Mouse (Mus musculus): ENCODE measurements around the gene Gm10053. TPM values are rescaled to one million over a fixed set of nuclear protein-coding genes. Genes with fewer than 3 reads are reported as not detected.
"Not testable (repeated sequence)": the region's sequence is repeated elsewhere in the genome, so short reads cannot be mapped to it uniquely, and the experiment has no call there.

The Gm10053 gene
- 100 to 1,000 TPM; 242 to 258 TPM for polyA plus RNA-seq (2017; shearing (Covaris generic))

DNA sequence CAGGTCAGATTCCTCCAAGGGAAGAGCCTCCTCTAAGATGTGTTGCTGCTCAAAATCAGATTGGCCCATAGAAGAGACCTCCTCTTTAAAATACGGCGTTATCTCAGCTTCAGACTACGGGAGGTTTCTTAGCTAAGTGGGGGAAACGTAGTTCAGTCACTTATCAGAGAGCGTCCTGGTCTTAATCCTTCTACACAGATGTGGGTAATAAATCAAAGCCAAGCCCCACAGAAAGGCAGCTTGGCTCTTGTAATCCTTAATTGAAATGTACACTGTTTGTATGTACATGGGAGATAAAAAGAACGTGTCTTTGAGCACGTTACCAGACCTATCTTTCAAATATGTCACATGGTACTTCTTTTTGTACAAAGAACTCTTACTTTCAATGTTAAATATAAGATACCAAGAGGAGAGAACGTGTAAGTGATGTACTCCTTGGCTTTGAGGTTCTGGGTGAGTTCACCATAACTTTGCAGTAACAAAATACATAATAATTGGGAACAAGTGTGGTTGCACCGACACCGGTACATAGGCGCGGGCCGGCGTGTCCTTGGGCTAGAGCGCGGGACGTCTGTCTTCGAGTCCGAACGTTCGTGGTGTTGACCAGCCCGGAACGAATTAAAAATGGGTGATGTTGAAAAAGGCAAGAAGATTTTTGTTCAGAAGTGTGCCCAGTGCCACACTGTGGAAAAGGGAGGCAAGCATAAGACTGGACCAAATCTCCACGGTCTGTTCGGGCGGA lies at the start of gene Gm10053:
Gm10053 (plus strand) TSS at position 558 of the 742 bp plus-strand sequence.
- not testable (repeated sequence) for ATAC-seq

DNA sequence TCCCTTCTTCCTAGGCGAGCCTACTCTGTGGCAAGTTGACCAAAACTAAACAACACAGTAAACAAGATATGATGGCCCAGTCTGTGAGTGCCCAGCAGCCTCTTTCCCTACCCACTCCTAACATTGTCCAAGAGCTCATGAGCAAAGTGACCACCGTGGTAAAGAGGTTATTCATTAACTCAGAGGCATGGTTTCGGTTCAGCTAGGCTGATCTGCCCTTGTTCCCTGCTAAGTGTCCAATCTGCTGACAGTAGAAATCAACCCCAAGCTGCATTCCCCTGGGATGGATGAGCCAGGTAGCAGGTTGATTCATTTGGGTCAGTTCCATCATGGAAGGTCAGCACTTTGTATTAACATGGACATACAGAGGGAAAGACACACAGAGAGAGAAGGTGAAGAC lies 33.4 kb upstream of the Gm10053 start:
- ATAC-seq, result no peak

DNA sequence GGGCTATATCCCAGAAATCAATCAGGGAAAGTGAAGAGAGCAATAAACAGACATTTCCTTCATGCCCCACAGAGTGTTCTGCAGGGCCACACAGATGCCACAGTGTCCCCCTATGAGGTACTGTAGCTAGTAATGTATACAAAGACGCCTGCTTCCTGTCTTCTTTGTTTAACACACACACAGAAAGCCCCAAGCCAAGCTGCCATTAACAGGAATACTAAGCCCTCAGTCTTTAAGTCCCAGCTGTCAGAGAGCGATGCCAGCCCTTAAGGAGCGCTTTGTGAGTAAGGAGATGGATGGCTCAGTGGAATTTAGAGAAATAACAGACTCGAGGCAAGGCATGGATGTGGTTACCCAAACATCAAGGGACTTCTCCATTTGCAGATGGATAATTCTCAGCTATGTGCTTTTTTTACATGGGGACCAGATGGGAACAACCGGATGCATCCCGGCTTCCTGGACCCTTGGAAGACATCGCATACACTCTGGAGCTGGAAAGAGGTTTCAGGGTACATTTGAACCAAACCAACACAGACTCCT lies 30.4 kb upstream of the Gm10053 start:
- ATAC-seq, result no peak

DNA sequence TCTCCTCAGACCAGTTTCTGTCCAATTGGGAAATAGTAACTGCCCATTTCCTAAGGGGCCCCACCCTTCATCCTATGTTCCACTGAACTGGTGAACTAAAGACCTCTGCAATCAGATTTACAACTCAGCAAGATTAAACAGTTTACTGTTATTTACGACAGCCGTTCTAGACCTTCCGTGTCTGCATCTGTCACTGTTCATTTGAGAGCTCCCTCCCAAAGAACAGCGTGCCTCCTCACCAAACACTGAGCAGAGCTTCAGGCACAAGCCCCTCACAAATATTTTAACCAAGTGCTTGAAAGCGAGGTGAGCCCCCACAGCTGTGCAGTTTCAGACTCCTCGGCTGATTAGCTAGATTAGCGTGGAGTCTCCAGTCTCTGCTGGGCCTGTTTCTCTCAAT lies 27.1 kb upstream of the Gm10053 start:
- no peak for ATAC-seq

DNA sequence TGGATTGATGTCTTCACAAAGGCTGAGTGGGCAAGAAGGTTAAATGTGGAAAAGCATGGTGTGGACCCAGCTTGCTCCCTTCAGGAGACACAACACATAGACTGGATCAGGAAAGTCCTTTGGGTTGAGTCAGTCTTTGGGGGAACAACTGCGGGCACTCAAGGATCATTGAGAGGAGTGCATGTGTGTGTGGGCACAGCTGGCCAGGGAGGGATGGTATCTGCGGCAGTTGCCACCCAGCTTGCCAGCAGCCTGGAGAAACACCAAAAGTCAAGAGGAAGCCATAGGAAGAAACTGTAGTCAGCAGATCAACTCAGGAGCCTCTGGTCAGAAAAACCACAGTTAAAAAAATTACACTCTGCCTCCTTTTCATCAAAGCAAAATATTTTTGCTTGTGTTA lies 26.6 kb upstream of the Gm10053 start:
- no peak for ATAC-seq

DNA sequence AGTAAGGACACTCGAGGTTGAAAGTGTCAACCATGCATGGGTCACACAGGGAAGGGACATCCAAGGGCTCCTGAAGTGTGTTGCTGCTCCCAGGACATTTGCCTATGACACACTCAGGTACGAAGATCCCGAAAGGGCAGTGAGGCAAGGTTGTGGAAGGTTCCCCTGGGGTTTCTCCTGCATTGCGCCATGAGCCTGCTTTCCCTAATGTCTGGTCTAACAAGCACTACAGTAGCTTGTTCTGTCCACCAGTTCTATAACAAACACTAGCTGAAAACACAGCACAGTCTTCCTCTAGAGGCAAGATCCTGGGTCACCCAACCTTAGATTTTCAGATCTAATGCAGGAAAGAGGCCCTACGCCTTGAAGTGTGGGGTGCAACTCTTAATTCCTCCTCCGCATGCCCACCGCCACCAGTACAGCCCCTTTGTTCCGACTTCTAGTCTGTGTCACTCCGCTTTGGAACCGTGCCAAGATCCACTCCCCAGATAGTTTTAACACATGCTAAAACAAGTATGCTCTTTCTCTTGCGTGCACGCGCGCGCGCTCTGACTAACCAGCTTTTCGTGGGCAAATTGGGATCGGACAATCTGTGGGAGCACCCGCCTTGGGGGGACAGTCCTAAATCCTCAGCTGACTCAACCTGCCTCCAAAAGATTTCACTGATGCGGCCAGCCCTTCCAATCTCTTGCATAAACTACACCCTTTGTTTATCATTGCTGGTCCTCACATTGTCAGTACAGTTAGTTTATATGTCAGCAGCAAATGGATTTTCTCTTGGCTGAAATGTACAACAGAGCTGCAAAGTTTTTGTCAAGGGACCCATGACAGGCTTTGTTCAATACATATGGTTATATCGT lies 23.8 kb upstream of the Gm10053 start:
- ATAC-seq, result no peak

DNA sequence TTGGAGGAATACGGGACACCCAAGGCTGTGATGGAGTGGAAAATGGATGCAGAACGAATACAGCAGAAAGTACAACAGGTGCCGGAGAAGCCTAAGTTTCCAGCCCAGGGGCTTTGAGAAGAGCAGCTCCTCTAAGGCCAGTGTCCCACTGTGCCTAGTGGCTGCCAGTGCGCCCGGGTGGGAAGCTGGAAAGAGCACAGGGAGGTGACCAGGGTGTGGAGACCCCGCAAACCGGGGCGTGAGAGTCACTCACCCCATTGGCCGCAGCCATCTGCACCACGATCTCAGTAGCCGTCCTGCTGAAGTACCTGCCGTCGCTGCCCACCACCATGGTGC lies 14.2 kb upstream of the Gm10053 start:
- ATAC-seq, result no peak

DNA sequence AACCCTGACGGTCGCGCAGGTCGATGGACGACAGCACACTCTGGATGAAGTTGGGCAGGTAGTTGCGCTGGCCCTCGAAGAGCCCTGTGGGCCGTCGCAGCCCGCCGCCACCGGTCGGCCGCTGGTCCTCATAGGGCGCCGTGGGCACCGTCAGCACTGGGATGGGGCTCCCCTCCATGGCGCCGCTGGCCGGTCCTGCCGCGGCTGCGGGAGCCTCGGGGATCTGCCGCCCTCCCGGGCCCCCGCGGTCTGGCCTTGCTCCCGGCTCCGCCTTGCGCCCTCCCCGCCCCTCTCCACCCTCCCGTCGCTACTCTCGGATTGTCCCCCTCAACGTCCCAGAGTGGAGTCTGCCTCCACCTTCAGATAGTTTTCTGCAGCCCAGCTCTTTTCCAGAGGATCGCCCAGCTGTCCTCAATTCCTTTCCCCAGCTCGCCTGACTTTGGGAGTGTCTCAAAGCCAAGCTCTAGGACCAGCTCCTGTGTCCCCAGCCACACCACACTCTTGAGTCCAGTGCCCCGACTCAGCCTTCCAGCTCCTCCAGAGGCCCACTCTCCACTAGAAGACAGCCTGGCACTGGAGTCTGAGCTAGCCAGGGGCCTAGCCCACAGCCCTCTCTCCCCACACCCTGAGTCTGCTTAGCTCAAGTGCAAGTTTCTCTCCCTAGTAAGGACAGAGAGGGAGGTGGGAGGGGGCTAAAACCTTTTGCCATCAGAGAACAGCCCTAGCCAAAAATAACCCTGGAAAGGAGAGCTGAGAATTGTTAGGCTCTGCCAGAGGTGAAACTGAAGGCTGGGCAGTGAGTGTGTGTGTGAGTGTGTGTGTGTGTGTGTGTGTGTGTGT lies 13.7 kb upstream of the Gm10053 start, which contains the start of gene Pgm5:
Pgm5 (minus strand) TSS at position 244 of the 840 bp plus-strand sequence.
- ATAC-seq, result no peak

DNA sequence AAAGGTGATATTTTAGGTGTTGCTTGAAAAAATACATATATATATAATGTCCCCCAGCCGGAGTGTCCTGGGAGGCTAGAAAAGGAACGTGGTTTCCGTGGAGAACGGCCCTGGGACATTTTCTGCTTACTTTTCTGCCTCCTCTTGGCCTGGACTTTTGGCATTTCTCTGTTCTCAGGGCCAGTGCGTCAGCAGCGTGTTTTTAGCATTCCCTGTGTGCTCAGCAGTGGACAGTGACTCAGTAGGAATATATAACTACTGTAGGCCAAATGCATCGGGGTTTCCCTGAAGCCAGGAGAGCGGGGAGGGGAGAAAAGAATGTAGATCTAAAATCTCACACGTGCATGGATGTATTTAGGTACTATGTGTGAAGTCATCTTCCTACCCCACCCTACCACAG lies 10.1 kb upstream of the Gm10053 start:
- ATAC-seq, result no peak

DNA sequence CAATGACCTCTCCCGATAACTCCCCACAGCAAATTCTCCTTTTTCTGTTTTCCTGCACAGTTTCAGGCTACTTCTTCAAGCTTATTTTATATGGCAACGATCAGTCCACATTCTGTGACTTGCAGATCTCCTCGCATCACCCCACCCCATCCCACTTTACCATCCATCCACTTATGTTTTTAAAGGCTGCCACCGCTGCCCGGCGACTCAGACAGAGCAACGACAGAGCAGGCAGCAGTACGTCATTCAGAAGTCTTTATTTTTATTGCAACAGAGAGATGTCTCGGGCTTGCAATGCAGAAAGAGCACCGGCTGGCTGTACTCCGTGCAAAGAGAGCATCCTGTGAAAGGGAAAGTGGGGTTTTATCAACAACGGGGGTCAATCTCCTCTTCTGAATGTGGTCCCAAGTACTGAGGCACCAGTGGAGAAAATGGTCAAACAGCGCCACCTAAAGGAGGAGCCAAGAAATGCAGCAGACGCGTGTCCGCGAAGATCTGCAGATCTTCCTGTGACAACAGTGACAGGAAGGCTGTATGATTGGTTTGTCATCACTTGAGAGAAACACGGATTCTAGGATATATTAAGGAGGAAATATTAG lies 4.3 kb upstream of the Gm10053 start:
- no peak for ATAC-seq

DNA sequence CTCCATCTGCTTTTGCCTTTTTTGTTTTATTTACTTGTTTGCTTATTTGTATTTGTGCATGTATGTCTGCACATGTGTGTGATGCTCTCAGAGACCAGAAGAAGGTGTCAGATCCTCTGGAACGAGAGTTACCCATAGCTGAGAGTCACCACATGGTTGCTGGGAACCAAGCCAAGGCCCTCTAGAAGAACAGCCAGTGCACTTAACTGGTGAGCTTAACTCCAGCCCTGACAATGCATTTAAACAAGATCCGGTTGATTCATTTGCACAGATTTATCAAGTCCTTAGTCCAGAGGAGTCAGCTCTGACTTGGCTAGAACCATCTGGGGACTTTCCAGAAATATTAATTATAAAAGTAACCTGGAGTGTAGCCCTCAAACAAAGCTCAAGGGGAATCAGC lies 1.6 kb upstream of the Gm10053 start:
- ATAC-seq, result no peak

DNA sequence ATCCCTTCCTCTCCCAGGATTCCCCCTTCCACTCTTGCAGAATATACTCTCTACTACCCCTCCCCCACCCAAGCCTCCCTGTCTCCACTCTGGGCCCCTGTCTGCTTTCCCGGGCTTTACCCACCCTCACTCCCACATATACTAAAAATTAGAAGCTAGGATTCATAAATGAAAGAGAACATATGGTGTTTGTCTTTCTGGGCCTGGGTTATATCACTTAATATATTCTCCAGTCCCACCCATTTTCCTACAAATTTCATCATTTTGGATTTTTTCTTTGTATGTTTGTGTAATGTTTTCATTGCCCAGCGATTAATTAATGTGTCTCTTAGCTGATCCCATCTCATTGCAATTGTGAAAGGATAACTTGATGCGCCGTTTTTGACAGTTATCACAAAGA lies 5.8 kb downstream of the Gm10053 start:
- ATAC-seq, result no peak

DNA sequence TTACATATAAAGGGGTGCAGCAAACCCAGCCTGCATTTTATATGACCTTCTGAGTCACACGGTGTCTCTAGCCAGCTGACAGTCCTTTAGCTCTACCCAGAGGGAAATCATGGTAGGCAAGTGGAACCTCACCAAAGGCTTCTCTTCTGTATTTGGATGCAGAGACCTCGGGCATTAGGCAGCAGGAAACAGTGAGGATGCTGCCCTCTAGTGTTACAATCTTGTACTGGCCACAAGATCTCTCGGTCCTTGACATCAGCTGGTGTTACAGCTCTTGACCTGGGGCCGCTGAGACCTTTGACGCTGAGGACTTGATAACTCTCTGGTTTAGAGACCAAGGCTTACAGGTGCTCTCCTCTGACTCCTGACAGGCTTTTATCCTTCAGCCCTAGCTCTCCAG lies 10.0 kb downstream of the Gm10053 start:
- no peak for ATAC-seq

DNA sequence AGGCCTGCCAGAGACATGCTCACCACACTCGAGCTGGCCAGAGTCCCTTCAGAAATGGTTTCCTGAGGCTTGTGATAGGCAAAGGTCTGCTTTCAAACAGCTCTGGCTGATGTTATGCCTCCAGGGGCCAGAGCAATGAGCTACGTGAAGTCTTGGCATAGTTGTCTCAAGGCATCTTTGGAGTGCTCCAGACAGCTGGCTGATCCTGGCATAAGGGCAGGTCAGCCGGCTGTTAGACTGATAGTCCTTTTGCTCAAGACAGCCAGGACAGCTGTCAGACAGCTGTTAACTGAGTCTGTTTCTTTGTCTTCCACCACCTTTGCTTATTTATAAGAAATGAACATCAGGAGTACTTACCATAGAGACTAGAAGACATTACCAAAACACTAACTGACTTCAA lies 11.4 kb downstream of the Gm10053 start:
- no peak for ATAC-seq

DNA sequence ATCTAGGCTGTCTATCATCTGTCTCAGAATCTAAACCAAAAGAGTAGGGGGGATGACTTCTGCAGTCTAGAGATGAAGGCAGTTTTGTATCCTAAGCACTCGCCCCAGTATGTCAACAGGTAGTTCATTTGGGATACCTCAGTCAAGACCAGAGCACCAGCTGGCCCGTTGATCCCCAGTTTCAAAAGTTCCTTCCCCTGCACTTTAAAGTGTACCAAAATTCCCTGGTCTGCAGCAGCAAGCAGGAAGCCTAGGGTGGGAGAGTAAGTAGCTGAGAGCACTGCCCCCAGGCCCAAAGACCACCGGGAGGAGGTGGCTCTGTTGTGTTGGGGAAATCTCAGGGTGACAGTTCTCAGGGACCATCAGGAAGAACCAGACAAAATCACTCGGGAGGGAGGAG lies 21.1 kb downstream of the Gm10053 start:
- ATAC-seq, result no peak

DNA sequence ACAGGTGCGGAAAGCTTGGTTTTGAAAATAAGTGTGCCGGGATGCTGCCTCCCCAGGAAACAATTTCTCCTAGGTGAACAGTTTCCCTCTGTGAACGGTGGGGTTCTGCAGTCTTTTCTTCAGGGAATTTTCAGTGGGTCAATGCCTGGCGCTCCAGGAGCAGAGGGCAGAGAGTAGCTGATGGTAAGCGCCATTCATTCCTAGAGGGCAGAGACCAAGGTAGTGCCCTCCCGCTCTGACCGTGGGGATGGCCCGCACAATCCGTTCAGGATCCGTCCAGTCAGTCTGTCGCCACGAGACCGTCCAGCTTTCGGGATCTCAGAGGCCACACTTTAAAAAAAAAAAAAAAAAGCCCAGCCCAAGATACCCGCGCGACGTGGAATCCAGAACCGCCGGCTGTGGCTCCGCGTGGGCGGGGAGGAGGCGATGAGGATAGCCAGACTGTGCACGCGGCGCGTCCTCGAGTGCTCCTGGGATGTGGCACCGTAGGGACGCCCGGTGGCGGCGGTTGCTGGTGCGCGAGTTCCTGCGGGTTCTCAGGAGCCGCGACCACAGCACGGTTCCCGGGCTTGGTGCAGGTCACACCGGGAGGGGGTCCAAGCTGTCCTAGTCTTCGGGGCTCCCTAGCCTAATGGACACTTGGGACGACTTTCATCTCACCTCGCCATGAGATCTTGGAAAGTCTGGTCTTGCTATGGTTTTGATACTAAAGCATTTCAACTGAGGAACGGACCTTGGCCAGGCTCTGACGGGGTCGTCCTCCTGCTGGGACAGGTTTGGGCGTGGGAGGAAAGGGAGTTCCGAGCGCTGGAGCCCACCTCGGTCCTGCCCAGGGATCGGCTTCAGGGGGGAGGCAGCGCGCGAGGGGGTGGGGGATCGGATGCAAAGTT lies 21.8 kb downstream of the Gm10053 start:
- no peak for ATAC-seq

DNA sequence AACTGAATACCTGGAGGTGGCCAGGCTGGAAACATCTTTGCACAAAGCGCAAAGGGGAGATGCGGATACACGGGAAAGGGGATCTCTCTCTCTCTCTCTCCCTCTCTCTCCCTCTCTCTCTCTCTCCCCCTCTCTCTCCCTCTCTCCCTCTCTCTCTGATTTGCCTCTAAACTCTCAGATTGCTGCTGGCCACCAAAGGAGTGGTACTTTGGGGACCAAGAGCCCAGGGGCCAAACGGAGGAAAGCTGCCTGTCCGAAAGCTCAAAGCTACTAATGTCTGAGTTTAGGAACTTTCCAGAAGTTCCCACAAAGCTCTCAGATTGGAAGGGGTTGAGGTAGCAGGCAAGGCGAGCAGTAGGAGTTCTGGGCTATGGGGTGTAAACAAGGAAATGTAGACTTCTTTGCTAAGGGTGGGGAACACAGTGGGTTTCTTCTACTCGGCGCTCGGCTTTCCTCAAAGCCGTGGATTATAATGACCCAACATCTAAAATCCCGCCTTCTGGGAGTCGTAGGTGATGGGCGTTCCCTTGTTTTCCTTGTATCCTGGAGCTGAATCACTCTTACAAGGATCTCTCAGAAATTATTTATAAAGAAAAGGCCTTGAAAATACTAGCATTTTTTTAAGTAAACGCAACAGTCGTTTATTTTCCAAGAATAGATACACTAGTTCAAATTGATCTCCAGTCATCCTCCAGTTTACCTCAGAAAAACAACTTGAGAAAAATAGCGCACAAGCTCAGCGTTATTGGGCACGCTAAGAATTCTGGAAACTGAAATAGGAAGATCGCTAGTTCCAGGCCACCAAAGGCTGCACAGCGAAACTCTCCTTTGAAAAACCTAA lies 22.6 kb downstream of the Gm10053 start:
- no peak for ATAC-seq

DNA sequence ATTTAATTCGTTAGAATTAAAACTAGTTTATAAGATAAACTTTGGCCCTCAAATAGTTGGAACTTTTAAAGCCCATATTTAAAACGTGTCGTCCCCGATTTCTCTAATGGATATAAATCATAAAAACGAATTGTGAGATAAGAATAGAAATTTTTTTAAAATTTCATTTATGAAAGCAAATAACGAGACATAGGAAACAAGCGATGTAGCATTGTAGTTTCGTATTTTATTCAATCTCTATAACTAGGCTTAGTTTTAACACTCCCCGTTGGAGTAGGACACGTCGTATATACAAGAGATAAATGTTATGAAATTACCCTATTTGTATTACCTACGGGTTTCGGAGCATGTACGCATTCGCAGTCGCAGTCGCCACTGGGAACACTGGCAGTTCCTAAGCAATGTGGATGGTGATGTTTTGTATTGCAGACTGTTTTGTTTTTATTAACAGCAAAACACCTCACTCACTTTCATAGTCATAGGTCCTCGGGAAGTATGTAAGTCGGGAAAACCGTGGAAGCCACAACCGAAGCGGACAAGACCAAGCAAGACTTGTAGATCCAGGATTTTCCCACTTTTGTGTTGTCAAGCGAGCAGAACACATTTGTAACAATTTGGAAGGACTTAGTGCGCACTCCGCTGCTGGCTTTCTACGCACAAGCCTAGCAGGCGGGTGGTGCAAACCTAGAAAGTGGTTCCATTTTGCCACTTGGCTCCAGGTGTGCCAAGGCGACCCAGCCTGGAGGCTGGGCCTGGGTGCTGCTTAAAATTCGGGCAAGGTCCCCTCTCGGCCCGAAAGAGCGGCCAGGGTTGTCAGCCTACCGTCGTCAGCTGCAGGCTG lies 23.5 kb downstream of the Gm10053 start:
- ATAC-seq, result no peak

All from activated CD4-positive, CD25-positive, alpha-beta regulatory T cell, adult 4 months (primary cell).